Mouse (Mus musculus) G1E (cell line): ENCODE results near the gene Col27a1. TPM values are rescaled to one million over a fixed set of nuclear protein-coding genes. Genes with fewer than 3 reads are reported as not detected.

Experiments used
- ATAC-seq: 2 replicates; pipeline ENCODE4 v1.8.0; 2016; ENCODE audit warnings: mild to moderate bottlenecking; ENCODE audit not compliant: insufficient number of reproducible peaks, poor library complexity, low FRiP score, severe bottlenecking; ENCODE audit errors: extremely low read depth
- DNase-seq: peaks from one replicate; pipeline ENCODE4 v3.0.0; 2012; ENCODE audit warnings: low spot score
- H3K27me3 ChIP-seq: 2 replicates; pipeline ENCODE4 v1.6.1; 2012; ENCODE audit warnings: mild to moderate bottlenecking, low read length, inconsistent platforms; ENCODE audit not compliant: insufficient read depth
- H3K36me3 ChIP-seq: replicated peaks from 2 replicates; pipeline ENCODE3; 2012; ENCODE audit warnings: mild to moderate bottlenecking, inconsistent platforms
- H3K4me1 ChIP-seq: 2 replicates; pipeline ENCODE4 v1.6.1; 2012; ENCODE audit warnings: low read depth, low read length, inconsistent platforms, mixed read lengths; ENCODE audit not compliant: insufficient read depth
- H3K4me3 ChIP-seq: 2 replicates; pipeline ENCODE4 v1.5.1; 2012; ENCODE audit warnings: low read depth, mild to moderate bottlenecking, inconsistent platforms, low read length, moderate library complexity, mixed read lengths
- H3K9me3 ChIP-seq: replicated peaks from 2 replicates; pipeline ENCODE4 v1.6.1; 2012; ENCODE audit warnings: inconsistent platforms
- CTCF ChIP-seq: IDR thresholded peaks from 2 replicates; pipeline ENCODE4 v1.5.1; 2012; ENCODE audit warnings: low read depth, low read length, inconsistent platforms, mixed read lengths
- GATA1 ChIP-seq: IDR thresholded peaks from 2 replicates; pipeline ENCODE4 v1.6.1; 2012; ENCODE audit warnings: borderline replicate concordance, low read length, inconsistent platforms, mixed read lengths
- GATA2 ChIP-seq: IDR thresholded peaks from 2 replicates; pipeline ENCODE4 v1.6.1; 2012; ENCODE audit warnings: low read depth, low read length, inconsistent platforms, borderline replicate concordance
- POLR2AphosphoS5 ChIP-seq: IDR thresholded peaks from 2 replicates; pipeline ENCODE4 v1.6.1; 2012; ENCODE audit warnings: low read depth, low read length, inconsistent platforms; ENCODE audit not compliant: insufficient replicate concordance
- TAL1 ChIP-seq: conservative IDR thresholded peaks from 2 replicates; pipeline ENCODE4 v1.6.1; 2012; ENCODE audit warnings: low read depth, low read length, inconsistent platforms, mixed read lengths
- polyA plus RNA-seq: library from polyadenylated mRNA; stranded (reverse); fragments of >175 nt; gene quantifications from 2 replicates; pipeline ENCODE4 v1.2.3, GENCODE M21; 2012
- total RNA-seq, 2 experiments: library from RNA; stranded (forward) in 1 of 2; stranded (reverse) in 1 of 2; fragments of 200-1000 nt in 1 of 2; fragments of >200 nt in 1 of 2; fragmentation: Nextera tagmentation in 1 of 2; gene quantifications; 2 replicates each; pipeline ENCODE4 v1.2.3; 2014 to 2017

The Col27a1 gene
- total and polyA plus RNA-seq, 3 experiments, result 0.16 TPM; not detected in 2

GRCm38 (mm10) chr4:63215993-63216531, 2.3 kb downstream of the Col27a1 start:
- Histone ChIP-seq H3K36me3 (no peaks in the 10 kb centered on the region), H3K27me3 (no peaks in the 10 kb centered on the region; the same call in 1 of the 2 replicates), H3K4me1 (no peaks in the 10 kb centered on the region), H3K4me3 (peak overlapping the region; percentile 7; the same call in 1 of the 2 replicates), H3K9me3 (peaks cover 91% of the 10 kb centered on the region)
- ATAC-seq, result no peak
- TF ChIP-seq CTCF (no peak), GATA2 (no peak), POLR2AphosphoS5 (no peak), GATA1 (no peak), TAL1 (no peak)
- DNase-seq, result no peak

- no peak overlapping the region for H3K4me3 ChIP-seq
- H3K27me3 ChIP-seq, result no peaks in the 10 kb centered on the region; the same call in 1 of the 2 replicates
- H3K36me3 ChIP-seq, result no peaks in the 10 kb centered on the region
- DNase-seq (no peak), ATAC-seq (no peak)
- peaks cover 91% of the 10 kb centered on the region for H3K9me3 ChIP-seq
- H3K4me1 ChIP-seq, result no peaks in the 10 kb centered on the region
- TF ChIP-seq GATA1, result no peak
- TF ChIP-seq CTCF, result no peak
- TF ChIP-seq GATA2, result no peak
- no peak for TF ChIP-seq POLR2AphosphoS5
- no peak for TF ChIP-seq TAL1
Measured at GRCm38 (mm10) chr4:63216566-63216965, 2.8 kb downstream of the Col27a1 start.

- Histone ChIP-seq H3K4me1 (no peaks in the 10 kb centered on the region), H3K4me3 (no peak overlapping the region), H3K36me3 (no peaks in the 10 kb centered on the region), H3K9me3 (peaks cover 93% of the 10 kb centered on the region), H3K27me3 (no peaks in the 10 kb centered on the region; the same call in 1 of the 2 replicates)
- no peak for DNase-seq
- ATAC-seq, result no peak
- no peak for TF ChIP-seq TAL1
- no peak for TF ChIP-seq GATA2
- no peak for TF ChIP-seq POLR2AphosphoS5
- no peak for TF ChIP-seq GATA1
- TF ChIP-seq CTCF, result no peak
Measured at GRCm38 (mm10) chr4:63217513-63217912, 3.7 kb downstream of the Col27a1 start.

DNA sequence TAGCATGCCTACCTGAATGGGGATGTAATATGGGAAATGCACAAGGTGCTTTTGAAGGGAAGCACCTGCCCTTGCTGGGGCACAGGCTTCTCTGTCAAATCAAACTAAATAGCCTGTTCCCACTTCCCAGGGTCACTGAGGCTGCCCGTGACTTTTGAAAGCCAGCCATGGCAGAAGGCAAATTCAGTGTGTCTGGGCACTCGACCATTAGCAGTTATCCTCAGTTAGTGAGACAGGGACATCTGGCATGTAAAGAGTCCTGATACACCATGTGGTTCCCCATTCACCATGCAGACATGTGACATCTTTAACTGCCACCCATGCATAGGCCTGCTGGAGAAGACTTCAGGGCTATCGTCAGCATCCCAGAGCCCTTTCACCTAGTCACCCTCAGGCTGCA, 5.3 kb downstream of the Col27a1 start:
- Histone ChIP-seq H3K4me1 (no peaks in the 10 kb centered on the region), H3K36me3 (no peaks in the 10 kb centered on the region), H3K27me3 (no peaks in the 10 kb centered on the region; the same call in 1 of the 2 replicates), H3K4me3 (no peak overlapping the region), H3K9me3 (peaks cover 98% of the 10 kb centered on the region)
- TF ChIP-seq GATA2, result no peak
- TF ChIP-seq GATA1, result no peak
- no peak for TF ChIP-seq POLR2AphosphoS5
- TF ChIP-seq TAL1, result no peak
- TF ChIP-seq CTCF, result no peak
- no peak for ATAC-seq
- DNase-seq, result no peak

DNA sequence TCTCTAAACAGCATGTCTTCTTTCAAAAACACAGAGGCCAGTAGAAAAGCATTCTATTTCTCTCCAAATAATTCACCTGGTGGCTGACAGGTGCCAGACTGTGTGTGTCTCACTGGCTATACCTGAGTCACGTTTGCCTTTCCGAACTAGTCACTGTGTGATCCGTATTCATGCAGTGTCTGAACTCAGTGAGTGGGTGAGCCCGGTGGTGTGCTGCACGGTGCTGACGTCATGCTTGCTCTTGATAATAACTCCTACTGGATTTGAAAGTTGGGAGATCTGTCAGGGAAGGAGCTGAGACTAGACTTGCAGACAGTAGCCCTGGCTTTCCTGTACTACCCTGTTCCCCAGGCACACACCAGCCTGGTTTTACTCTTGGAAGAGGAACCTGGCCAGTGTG, 5.8 kb downstream of the Col27a1 start:
- peaks cover 98% of the 10 kb centered on the region for H3K9me3 ChIP-seq
- no peaks in the 10 kb centered on the region for H3K4me1 ChIP-seq
- no peak overlapping the region for H3K4me3 ChIP-seq
- H3K27me3 ChIP-seq, result no peaks in the 10 kb centered on the region
- H3K36me3 ChIP-seq, result no peaks in the 10 kb centered on the region
- DNase-seq, result no peak
- ATAC-seq, result no peak
- no peak for TF ChIP-seq GATA2
- TF ChIP-seq GATA1, result no peak
- TF ChIP-seq CTCF, result no peak
- no peak for TF ChIP-seq POLR2AphosphoS5
- TF ChIP-seq TAL1, result no peak

DNA sequence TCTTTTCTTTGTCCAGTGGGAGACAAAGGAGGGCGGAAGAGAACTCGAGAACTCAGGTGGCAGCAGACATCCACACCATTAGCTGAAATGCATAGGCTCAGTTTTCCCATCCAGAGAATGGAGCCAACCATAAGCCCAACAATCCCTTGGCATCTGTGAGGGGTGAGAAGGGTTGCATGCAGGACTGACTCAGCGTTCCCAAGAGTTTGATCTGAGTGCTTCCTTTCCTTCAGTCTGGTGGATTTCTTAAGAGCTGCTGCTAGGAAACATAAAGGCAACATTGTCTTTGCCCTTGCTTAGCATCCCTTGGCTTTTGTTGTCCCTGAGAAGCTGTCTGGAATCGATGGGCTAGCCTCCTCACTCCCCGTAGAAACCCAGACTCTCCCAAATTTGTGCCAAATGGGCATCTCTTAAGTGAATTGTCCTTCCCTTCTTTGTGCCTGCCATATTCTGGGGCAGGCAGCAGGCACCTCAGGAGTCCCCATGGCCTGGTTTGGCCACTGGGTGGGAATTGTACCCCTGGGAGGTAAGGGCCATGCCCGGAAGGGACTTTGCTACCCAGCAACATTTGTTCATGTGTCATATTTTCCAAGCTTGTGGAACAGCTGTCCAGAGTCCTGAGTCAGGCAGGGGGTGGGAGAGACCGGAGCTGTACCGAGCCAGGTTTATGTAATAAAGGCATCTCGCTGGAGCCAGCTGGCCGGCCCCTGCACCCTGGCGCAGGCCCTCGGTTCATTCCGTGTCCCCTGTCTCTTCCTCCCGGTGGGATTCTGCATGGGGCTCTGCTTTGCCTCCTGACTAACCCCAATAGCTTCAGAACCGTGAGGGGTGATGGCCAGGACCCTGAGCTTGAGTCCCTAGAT, 7.5 kb downstream of the Col27a1 start:
- H3K4me3 ChIP-seq, result no peak overlapping the region
- H3K27me3 ChIP-seq, result no peaks in the 10 kb centered on the region; the same call in 1 of the 2 replicates
- no peak for ATAC-seq
- no peaks in the 10 kb centered on the region for H3K4me1 ChIP-seq
- DNase-seq, result no peak
- H3K36me3 ChIP-seq, result no peaks in the 10 kb centered on the region
- H3K9me3 ChIP-seq, result peaks cover 98% of the 10 kb centered on the region
- no peak for TF ChIP-seq CTCF
- no peak for TF ChIP-seq GATA1
- no peak for TF ChIP-seq GATA2
- no peak for TF ChIP-seq POLR2AphosphoS5
- TF ChIP-seq TAL1, result no peak

- Histone ChIP-seq H3K27me3 (no peaks in the 10 kb centered on the region; the same call in 1 of the 2 replicates), H3K9me3 (peaks cover 97% of the 10 kb centered on the region), H3K4me3 (no peak overlapping the region), H3K36me3 (no peaks in the 10 kb centered on the region), H3K4me1 (no peaks in the 10 kb centered on the region)
- DNase-seq (no peak), ATAC-seq (no peak)
- TF ChIP-seq GATA1 (no peak), TAL1 (no peak), POLR2AphosphoS5 (no peak), CTCF (no peak), GATA2 (no peak)
Measured at GRCm38 (mm10) chr4:63222246-63222645, 8.4 kb downstream of the Col27a1 start.
